In the genomic region with DNA sequence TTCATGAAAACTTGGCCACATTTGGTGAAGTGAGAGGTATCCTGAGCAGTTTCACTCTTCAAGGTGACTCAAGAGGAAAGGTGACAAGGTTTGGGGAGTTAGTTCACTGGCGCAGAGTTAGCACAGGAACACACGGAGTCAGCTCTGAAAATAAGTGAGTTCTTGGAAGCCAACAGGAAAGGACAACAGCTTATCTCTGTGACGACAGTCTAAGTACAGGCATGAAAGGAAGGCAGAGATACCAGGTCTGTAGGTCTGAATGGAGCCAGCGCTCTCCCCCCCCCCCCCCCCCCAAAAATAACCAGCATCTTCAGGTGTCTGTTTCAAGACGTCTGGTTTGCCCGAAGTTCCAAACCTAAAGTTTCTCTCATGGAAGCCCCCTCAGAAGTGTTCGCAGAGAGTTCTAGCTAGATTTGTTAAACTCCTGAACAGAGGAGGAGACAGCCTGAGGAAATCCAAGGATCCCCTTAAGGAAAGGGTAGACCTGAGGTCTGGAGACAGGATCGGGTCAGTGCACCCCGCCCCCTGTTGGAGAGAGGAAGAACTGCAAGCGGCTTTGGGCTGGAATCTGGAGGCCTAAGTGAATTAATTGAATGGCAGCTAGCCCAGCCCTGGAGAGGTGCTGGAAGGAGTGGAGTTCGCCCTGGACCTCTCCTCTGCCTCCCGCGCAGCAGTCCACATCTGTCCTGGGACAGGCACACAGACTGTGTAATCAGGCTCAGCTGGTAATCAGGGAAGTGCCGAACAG, we compare ENCODE assay signal across 8 mouse cellular contexts. TPM values are rescaled to one million over a fixed set of nuclear protein-coding genes. Genes with fewer than 3 reads are reported as not detected.
DNase-seq lines count a peak whose midpoint lies in the region; ATAC-seq and TF ChIP-seq lines count a peak whose summit lies in the region.

No protein-coding gene starts in this region.

- peak; percentile 82 for TF ChIP-seq CTCF in stomach, postnatal 0 days (IDR thresholded peaks at IDR 0.05; ENCODE audit: low read depth)

- no peak overlapping the region for H3K9ac ChIP-seq in intestine, embryonic 15.5 days
- H3K9ac ChIP-seq in limb, embryonic 11.5 days (ENCODE audit: low read length), result no peak overlapping the region
- H3K9ac ChIP-seq in midbrain, embryonic 13.5 days (replicated peaks), result 0 out of 2 replicates have a peak overlapping the region, but pooled peaks have one; percentile 10
- no peak overlapping the region for H3K9ac ChIP-seq in stomach, postnatal 0 days (ENCODE audit: low read length)

- no peaks in the 10 kb centered on the region for H3K9me3 ChIP-seq in intestine, embryonic 15.5 days
- H3K9me3 ChIP-seq in limb, embryonic 11.5 days (ENCODE audit: control insufficient read depth, low read length), result no peaks in the 10 kb centered on the region
- H3K9me3 ChIP-seq in midbrain, embryonic 13.5 days, result 0 out of 2 replicates have a peak, but pooled peaks cover 2% of the 10 kb centered on the region
- no peaks in the 10 kb centered on the region for H3K9me3 ChIP-seq in stomach, postnatal 0 days (ENCODE audit: control insufficient read depth, low read length)

- no peak overlapping the region for H3K4me2 ChIP-seq in intestine, embryonic 15.5 days (replicated peaks)
- H3K4me2 ChIP-seq in limb, embryonic 11.5 days (ENCODE audit: low read depth, severe bottlenecking), result no peak overlapping the region
- no peak overlapping the region for H3K4me2 ChIP-seq in midbrain, embryonic 13.5 days (replicated peaks)
- H3K4me2 ChIP-seq in stomach, postnatal 0 days (replicated peaks; ENCODE audit: low read depth), result no peak overlapping the region

- no peaks in the 10 kb centered on the region for H3K27me3 ChIP-seq in intestine, embryonic 15.5 days (replicated peaks)
- no peaks in the 10 kb centered on the region for H3K27me3 ChIP-seq in limb, embryonic 11.5 days (ENCODE audit: control insufficient read depth, insufficient read depth, low read length)
- H3K27me3 ChIP-seq in midbrain, embryonic 13.5 days, result no peaks in the 10 kb centered on the region
- no peaks in the 10 kb centered on the region for H3K27me3 ChIP-seq in stomach, postnatal 0 days (ENCODE audit: control insufficient read depth, insufficient read depth, low read length)

- ATAC-seq in granulocyte monocyte progenitor cell, adult 5-6 weeks (replicated peaks; ENCODE audit: poor library complexity, severe bottlenecking), result peak; percentile 66
- peak; percentile 44; the same call in 1 of the 2 replicates for ATAC-seq in intestine, embryonic 15.5 days
- peak; percentile 47; the same call in 1 of the 2 replicates for ATAC-seq in limb, embryonic 11.5 days (ENCODE audit: insufficient number of reproducible peaks, low FRiP score, low TSS enrichment, low read depth)
- peak; percentile 91 for ATAC-seq in midbrain, embryonic 13.5 days
- ATAC-seq in stomach, postnatal 0 days (ENCODE audit: low FRiP score, low TSS enrichment), result no peak

- peak; percentile 82 for DNase-seq in 3T3-L1 (ENCODE audit: low read depth, low spot score)
- peak; percentile 62 to 64 for DNase-seq in adrenal gland, adult 18-20 months (ENCODE audit: low spot score in 2 of 2)
- DNase-seq in embryo, embryonic 11 days, result peak; percentile 74
- DNase-seq in limb, embryonic 11.5 days (ENCODE audit: low spot score), result peak; percentile 83
- peak; percentile 63 for DNase-seq in stomach, postnatal 0 days (ENCODE audit: low spot score)

- no peaks in the 10 kb centered on the region for H3K36me3 ChIP-seq in intestine, embryonic 15.5 days
- H3K36me3 ChIP-seq in limb, embryonic 11.5 days (ENCODE audit: control insufficient read depth, insufficient read depth, low read length), result no peaks in the 10 kb centered on the region
- no peaks in the 10 kb centered on the region for H3K36me3 ChIP-seq in midbrain, embryonic 13.5 days
- no peaks in the 10 kb centered on the region for H3K36me3 ChIP-seq in stomach, postnatal 0 days (ENCODE audit: control insufficient read depth, insufficient read depth, low read length)

- H3K27ac ChIP-seq in intestine, embryonic 15.5 days, result peak overlapping the region; percentile 28; the same call in 1 of the 2 replicates
- no peak overlapping the region for H3K27ac ChIP-seq in limb, embryonic 11.5 days (replicated peaks; ENCODE audit: low read depth, low read length)
- H3K27ac ChIP-seq in midbrain, embryonic 13.5 days, result peak overlapping the region; percentile 58; the same call in 1 of the 2 replicates
- no peak overlapping the region for H3K27ac ChIP-seq in stomach, postnatal 0 days (replicated peaks)

- WGBS in intestine, embryonic 15.5 days, result 44% methylated on average over 14 of the region's 14 CpGs
- 41% methylated on average over 14 of the region's 14 CpGs for WGBS in limb, embryonic 11.5 days
- WGBS in midbrain, embryonic 13.5 days, result 44% methylated on average over 14 of the region's 14 CpGs
- WGBS in stomach, postnatal 0 days, result 46% methylated on average over 14 of the region's 14 CpGs

- TF ChIP-seq EP300 in stomach, postnatal 0 days (optimal IDR thresholded peaks at IDR 0.05), result no peak

- no peak overlapping the region for H3K4me3 ChIP-seq in intestine, embryonic 15.5 days (replicated peaks)
- no peak overlapping the region for H3K4me3 ChIP-seq in limb, embryonic 11.5 days (ENCODE audit: low read depth, low read length)
- H3K4me3 ChIP-seq in midbrain, embryonic 13.5 days (replicated peaks), result no peak overlapping the region
- H3K4me3 ChIP-seq in stomach, postnatal 0 days (ENCODE audit: low read depth, low read length), result no peak overlapping the region

- H3K4me1 ChIP-seq in intestine, embryonic 15.5 days (replicated peaks), result peaks cover 4% of the 10 kb centered on the region
- no peaks in the 10 kb centered on the region for H3K4me1 ChIP-seq in limb, embryonic 11.5 days (ENCODE audit: control insufficient read depth, insufficient read depth, low read length)
- H3K4me1 ChIP-seq in midbrain, embryonic 13.5 days (replicated peaks), result peaks cover 12% of the 10 kb centered on the region
- no peaks in the 10 kb centered on the region for H3K4me1 ChIP-seq in stomach, postnatal 0 days (replicated peaks; ENCODE audit: control insufficient read depth, insufficient read depth)

RNA-seq across cellular contexts. Expression of a gene that starts 24.1 kb away (rescaled TPM):
- 1 to 10 TPM in 1 of 2 experiments, under 1 TPM in 1; 0.96 to 1.9 TPM for total RNA-seq in adrenal gland, adult 18-20 months (2021)
- total RNA-seq in granulocyte monocyte progenitor cell, adult 5-6 weeks (2014; fragmentation: Nextera tagmentation), result not detected in 2 replicates
- not detected in 2 replicates for total RNA-seq in granulocyte monocyte progenitor cell, adult 5-6 weeks (2017)
- polyA plus RNA-seq in intestine, embryonic 15.5 days (2015; fragmentation: Nextera tagmentation; extraction: Ambion mirVana), result 1.5 and 1.7 TPM in 2 replicates
- 1.1 and 2.4 TPM in 2 replicates for polyA plus RNA-seq in limb, embryonic 11.5 days (2014; fragmentation: Nextera tagmentation; extraction: Ambion mirVana)
- polyA plus RNA-seq in midbrain, embryonic 13.5 days (2015; fragmentation: Nextera tagmentation; extraction: Ambion mirVana), result 0.19 and 0.31 TPM in 2 replicates
- 2.5 and 2.6 TPM in 2 replicates for polyA plus RNA-seq in stomach, postnatal 0 days (2015; fragmentation: Nextera tagmentation; extraction: Ambion mirVana)

RNA-seq across cellular contexts. Expression of a gene that starts 52.2 kb away (rescaled TPM):
- not detected for total RNA-seq in adrenal gland, adult 18-20 months (2021)
- total RNA-seq in granulocyte monocyte progenitor cell, adult 5-6 weeks (2014; fragmentation: Nextera tagmentation), result not detected in 2 replicates
- not detected in 2 replicates for total RNA-seq in granulocyte monocyte progenitor cell, adult 5-6 weeks (2017)
- polyA plus RNA-seq in intestine, embryonic 15.5 days (2015; fragmentation: Nextera tagmentation; extraction: Ambion mirVana), result 0.06 TPM in 1 of 2 replicates, not detected in the other
- 0.09 and 0.13 TPM in 2 replicates for polyA plus RNA-seq in limb, embryonic 11.5 days (2014; fragmentation: Nextera tagmentation; extraction: Ambion mirVana)
- polyA plus RNA-seq in midbrain, embryonic 13.5 days (2015; fragmentation: Nextera tagmentation; extraction: Ambion mirVana), result 86.9 and 98.1 TPM in 2 replicates
- not detected in 2 replicates for polyA plus RNA-seq in stomach, postnatal 0 days (2015; fragmentation: Nextera tagmentation; extraction: Ambion mirVana)

Comparison
In these comparisons a context has a peak if more than half of its experiments do, and no peak if none do; other contexts are left out.
1. H3K27ac ChIP-seq: peak in intestine, embryonic 15.5 days (single experiment) and midbrain, embryonic 13.5 days (single experiment); none in limb, embryonic 11.5 days (single experiment) and stomach, postnatal 0 days (single experiment).
2. RNA of a gene that starts 52.2 kb away (polyA plus RNA-seq): 86.9 to 98.1 TPM in midbrain, embryonic 13.5 days; 0.09 to 0.13 TPM in limb, embryonic 11.5 days, 0.06 TPM in intestine, embryonic 15.5 days and not detected in stomach, postnatal 0 days; every median in the first group is over 10 times any median in the second.
3. Peak in every context shown above with its lines, with median percentiles within 50 percentile points of each other: DNase-seq.